Mouse (Mus musculus) megakaryocyte, embryonic 14.5 days (primary cell): ENCODE results near the gene Rnf213.

Source experiments
- FLI1 ChIP-seq: IDR thresholded peaks from 2 replicates; pipeline ENCODE4 v1.6.1; 2012; ENCODE audit warnings: low read length, inconsistent platforms, mixed read lengths
- GATA1 ChIP-seq: IDR thresholded peaks from 3 replicates; pipeline ENCODE4 v1.6.1; 2012; ENCODE audit warnings: mixed read lengths, low read length, inconsistent platforms, borderline replicate concordance

GRCm38 (mm10) chr11:119382338-119382850 is 10.5 kb upstream of the Rnf213 start:
- TF ChIP-seq GATA1 (no peak), FLI1 (no peak)
